ENCODE assay signal across 8 mouse cellular contexts in genomic region chr5:115509790-115510689, GRCm38 (mm10). TPM values are rescaled to one million over a fixed set of nuclear protein-coding genes. Genes with fewer than 3 reads are reported as not detected.
A peak's percentile ranks its signal among the peaks of the same experiment; 100 is the strongest.
DNase-seq lines count a peak whose midpoint lies in the region; ATAC-seq and TF ChIP-seq lines count a peak whose summit lies in the region.

No protein-coding gene starts in this region.

- H3K4me3 ChIP-seq in gastrocnemius, adult 2 months: peak overlapping the region; percentile 77
- peak overlapping the region; percentile 92 for H3K4me3 ChIP-seq in heart, embryonic 15.5 days
- peak overlapping the region; percentile 76; the same call in 1 of the 2 replicates for H3K4me3 ChIP-seq in macrophage (ENCODE audit: inconsistent target)

- H3K27me3 ChIP-seq in heart, embryonic 15.5 days: no peaks in the 10 kb centered on the region

- H3K79me2 ChIP-seq in macrophage (ENCODE audit: inconsistent target): peaks cover 83% of the 10 kb centered on the region

- peak overlapping the region; percentile 98 for H3K27ac ChIP-seq in gastrocnemius, adult 2 months
- peak overlapping the region; percentile 76 for H3K27ac ChIP-seq in heart, embryonic 15.5 days
- H3K27ac ChIP-seq in macrophage: peak overlapping the region; percentile 61

- H3K4me2 ChIP-seq in heart, embryonic 15.5 days: peak overlapping the region; percentile 74

- H3K9ac ChIP-seq in heart, embryonic 15.5 days: peak overlapping the region; percentile 43; the same call in 1 of the 2 replicates

- no peak for ATAC-seq in heart, embryonic 15.5 days (replicated peaks; ENCODE audit: insufficient number of reproducible peaks, insufficient read depth, low FRiP score, low read depth)

- TF ChIP-seq CTCF in gastrocnemius, adult 2 months (IDR thresholded peaks at IDR 0.05): no peak

- H3K4me1 ChIP-seq in heart, embryonic 15.5 days (replicated peaks): peaks cover 53% of the 10 kb centered on the region

- H3K36me3 ChIP-seq in heart, embryonic 15.5 days: no peaks in the 10 kb centered on the region
- H3K36me3 ChIP-seq in macrophage (ENCODE audit: inconsistent target): no peaks in the 10 kb centered on the region

- intact Hi-C loops in gastrocnemius, adult 2 months (cut with DNase I): loop anchor here (5.0 kb wide), 1 partner anchor 47 kb away; the partner anchor contains the start of gene Rplp0
- intact Hi-C loops in left cerebral cortex, postnatal 25 days (cut with DNase I): no loop called here

- 67% methylated on average over 15 of the region's 15 CpGs for WGBS in heart, embryonic 15.5 days
- 57% methylated on average over 15 of the region's 15 CpGs for WGBS in macrophage (ENCODE audit: missing documents)

- no peaks in the 10 kb centered on the region for H3K9me3 ChIP-seq in heart, embryonic 15.5 days (replicated peaks)

- DNase-seq in gastrocnemius, adult 2 months: peak; percentile 56
- DNase-seq in gastrocnemius, postnatal 25 days: no peak
- DNase-seq in Muller cell, postnatal 12 days (ENCODE audit: inconsistent ontology term): peak; percentile 92
- DNase-seq in frontal cortex, adult 2 months (ENCODE audit: extremely low spot score in 1 of 2, low spot score in 1 of 2): no peak
- no peak for DNase-seq in T-cell, adult 2 months (ENCODE audit: low spot score)
- no peak for DNase-seq in left cerebral cortex, postnatal 25 days (ENCODE audit: low spot score in 2 of 2)

RNA-seq across cellular contexts. Expression of gene Pxn, which starts 3.6 kb away (rescaled TPM):
- 10 to 100 TPM; 79.2 to 95.2 TPM for total RNA-seq in gastrocnemius, adult 2 months (2021)
- 10 to 100 TPM; 70.0 to 78.1 TPM for total RNA-seq in gastrocnemius, postnatal 25 days (2021)
- 33.5 and 46.2 TPM in 2 replicates for polyA plus RNA-seq in heart, embryonic 15.5 days (2015; fragmentation: Nextera tagmentation; extraction: Ambion mirVana)
- 100 to 1,000 TPM; 147 to 750 (median 196) TPM for total RNA-seq in macrophage (2018; cell fraction: chromatin; rRNA removed)
- total RNA-seq in macrophage (2018; cell fraction: cytosol; rRNA removed): 100 to 1,000 TPM in 5 of 26 experiments, 10 to 100 TPM in 21; 72.4 to 157 (median 88.1) TPM
- total RNA-seq in macrophage (2018; cell fraction: nucleus; rRNA removed): 100 to 1,000 TPM; 108 to 337 (median 136) TPM
- polyA plus RNA-seq in macrophage (2018): 48.5 to 74.5 TPM (median 67.7 TPM) in 3 replicates
- 35.3 and 36.9 TPM in 2 replicates for polyA plus RNA-seq in frontal cortex, adult 2 months (2012; rRNA removed)
- total RNA-seq in left cerebral cortex, postnatal 25 days (2021): 10 to 100 TPM; 19.9 to 21.0 TPM

RNA-seq across cellular contexts. Expression of gene Sirt4, which starts 25.5 kb away (rescaled TPM):
- total RNA-seq in gastrocnemius, adult 2 months (2021): 10 to 100 TPM; 10.9 to 17.3 TPM
- total RNA-seq in gastrocnemius, postnatal 25 days (2021): 10 to 100 TPM; 13.8 to 14.1 TPM
- 20.9 TPM in 2 replicates for polyA plus RNA-seq in heart, embryonic 15.5 days (2015; fragmentation: Nextera tagmentation; extraction: Ambion mirVana)
- total RNA-seq in macrophage (2018; cell fraction: chromatin; rRNA removed): 10 to 100 TPM in 24 of 26 experiments, 1 to 10 TPM in 2; 6.2 to 80.4 (median 31.0) TPM
- 10 to 100 TPM in 4 of 26 experiments, 1 to 10 TPM in 22; 2.0 to 12.0 (median 7.2) TPM for total RNA-seq in macrophage (2018; cell fraction: cytosol; rRNA removed)
- total RNA-seq in macrophage (2018; cell fraction: nucleus; rRNA removed): 10 to 100 TPM in 25 of 26 experiments, 1 to 10 TPM in 1; 4.8 to 59.3 (median 25.2) TPM
- polyA plus RNA-seq in macrophage (2018): 6.7 to 11.2 TPM (median 7.2 TPM) in 3 replicates
- polyA plus RNA-seq in frontal cortex, adult 2 months (2012; rRNA removed): 86.3 and 86.5 TPM in 2 replicates
- total RNA-seq in left cerebral cortex, postnatal 25 days (2021): 10 to 100 TPM; 31.1 to 34.0 TPM

RNA-seq across cellular contexts. Expression of gene Pla2g1b, which starts 44.0 kb away (rescaled TPM):
- total RNA-seq in gastrocnemius, adult 2 months (2021): not detected
- not detected for total RNA-seq in gastrocnemius, postnatal 25 days (2021)
- polyA plus RNA-seq in heart, embryonic 15.5 days (2015; fragmentation: Nextera tagmentation; extraction: Ambion mirVana): 0.32 and 0.52 TPM in 2 replicates
- total RNA-seq in macrophage (2018; cell fraction: chromatin; rRNA removed): not detected
- not detected for total RNA-seq in macrophage (2018; cell fraction: cytosol; rRNA removed)
- not detected for total RNA-seq in macrophage (2018; cell fraction: nucleus; rRNA removed)
- not detected in 3 replicates for polyA plus RNA-seq in macrophage (2018)
- polyA plus RNA-seq in frontal cortex, adult 2 months (2012; rRNA removed): not detected in 2 replicates
- not detected for total RNA-seq in left cerebral cortex, postnatal 25 days (2021)

RNA-seq across cellular contexts. Expression of gene Rplp0, which starts 49.2 kb away (rescaled TPM):
- total RNA-seq in gastrocnemius, adult 2 months (2021): 100 to 1,000 TPM; 567 to 689 TPM
- 100 to 1,000 TPM; 558 to 572 TPM for total RNA-seq in gastrocnemius, postnatal 25 days (2021)
- polyA plus RNA-seq in heart, embryonic 15.5 days (2015; fragmentation: Nextera tagmentation; extraction: Ambion mirVana): 925 and 1,001 TPM in 2 replicates
- total RNA-seq in macrophage (2018; cell fraction: chromatin; rRNA removed): 100 to 1,000 TPM in 3 of 26 experiments, 10 to 100 TPM in 23; 33.9 to 262 (median 61.4) TPM
- 1,000 to 10,000 TPM in 11 of 26 experiments, 100 to 1,000 TPM in 15; 571 to 1,302 (median 885) TPM for total RNA-seq in macrophage (2018; cell fraction: cytosol; rRNA removed)
- 100 to 1,000 TPM; 118 to 274 (median 175) TPM for total RNA-seq in macrophage (2018; cell fraction: nucleus; rRNA removed)
- 520 to 1,272 TPM (median 1,219 TPM) in 3 replicates for polyA plus RNA-seq in macrophage (2018)
- polyA plus RNA-seq in frontal cortex, adult 2 months (2012; rRNA removed): 543 and 568 TPM in 2 replicates
- total RNA-seq in left cerebral cortex, postnatal 25 days (2021): 100 to 1,000 TPM; 208 to 218 TPM

RNA-seq across cellular contexts. Expression of gene Gcn1l1, which starts 55.0 kb away (rescaled TPM):
- total RNA-seq in gastrocnemius, adult 2 months (2021): 10 to 100 TPM; 31.3 to 31.9 TPM
- total RNA-seq in gastrocnemius, postnatal 25 days (2021): 10 to 100 TPM; 26.1 to 30.7 TPM
- polyA plus RNA-seq in heart, embryonic 15.5 days (2015; fragmentation: Nextera tagmentation; extraction: Ambion mirVana): 20.9 and 28.8 TPM in 2 replicates
- 100 to 1,000 TPM in 19 of 26 experiments, 10 to 100 TPM in 7; 62.0 to 244 (median 110) TPM for total RNA-seq in macrophage (2018; cell fraction: chromatin; rRNA removed)
- 10 to 100 TPM; 10.0 to 31.8 (median 20.5) TPM for total RNA-seq in macrophage (2018; cell fraction: cytosol; rRNA removed)
- 10 to 100 TPM; 33.2 to 96.2 (median 57.2) TPM for total RNA-seq in macrophage (2018; cell fraction: nucleus; rRNA removed)
- polyA plus RNA-seq in macrophage (2018): 12.9 to 25.7 TPM (median 22.1 TPM) in 3 replicates
- polyA plus RNA-seq in frontal cortex, adult 2 months (2012; rRNA removed): 37.6 and 38.2 TPM in 2 replicates
- 10 to 100 TPM; 61.4 to 75.7 TPM for total RNA-seq in left cerebral cortex, postnatal 25 days (2021)

Comparison
In these comparisons a context has a peak if more than half of its experiments do, and no peak if none do; other contexts are left out.
1. DNase-seq: peak in gastrocnemius, adult 2 months (single experiment) and Muller cell, postnatal 12 days (single experiment); none in gastrocnemius, postnatal 25 days (single experiment), frontal cortex, adult 2 months (0 of 2), T-cell, adult 2 months (single experiment) and left cerebral cortex, postnatal 25 days (0 of 2).
2. Peak in every context shown above with its lines, with median percentiles within 50 percentile points of each other: H3K27ac ChIP-seq and H3K4me3 ChIP-seq.